Mouse (Mus musculus) layer of hippocampus, adult 9-11 months (tissue): ENCODE measurements at regions not wholly inside any gene's neighbourhood (a gene's known extent, or its start where the extent isn't known, plus 50 kb on each side); places are given as distances from the start of the nearest gene placed in this dataset.

Experiments used
- DNase-seq: peaks from one replicate; pipeline ENCODE4 v3.0.0; 2022

- no peak for DNase-seq
Measured at GRCm38 (mm10) chr11:112140058-112140457, 642.0 kb upstream of the Sox9 start.

- DNase-seq = no peak
Measured at GRCm38 (mm10) chr11:112140495-112140894, 641.5 kb upstream of the Sox9 start.

- no peak for DNase-seq
Measured at GRCm38 (mm10) chr11:112140912-112141311, 641.1 kb upstream of the Sox9 start.

- DNase-seq = no peak
Measured at GRCm38 (mm10) chr11:112152051-112152450, 630.0 kb upstream of the Sox9 start.

GRCm38 (mm10) chr11:112153198-112153597 lies 628.8 kb upstream of the Sox9 start:
- DNase-seq = no peak

GRCm38 (mm10) chr11:112154712-112155319 lies 627.2 kb upstream of the Sox9 start:
- DNase-seq = no peak

GRCm38 (mm10) chr11:112155339-112155955 lies 626.6 kb upstream of the Sox9 start:
- no peak for DNase-seq

- DNase-seq = no peak
Measured at GRCm38 (mm10) chr11:112163681-112164265, 618.3 kb upstream of the Sox9 start.

GRCm38 (mm10) chr11:112173585-112173984 lies 608.4 kb upstream of the Sox9 start:
- DNase-seq = no peak

GRCm38 (mm10) chr11:112175302-112175701 lies 606.7 kb upstream of the Sox9 start:
- DNase-seq = no peak

GRCm38 (mm10) chr11:112180666-112181065 lies 601.4 kb upstream of the Sox9 start:
- DNase-seq = no peak

- DNase-seq = no peak
Measured at GRCm38 (mm10) chr11:112197620-112198268, 584.3 kb upstream of the Sox9 start.

GRCm38 (mm10) chr11:112204561-112204960 lies 577.5 kb upstream of the Sox9 start:
- no peak for DNase-seq

- peak; percentile 12 for DNase-seq
Measured at GRCm38 (mm10) chr11:112209414-112209813, 572.6 kb upstream of the Sox9 start.

GRCm38 (mm10) chr11:112219046-112219720 lies 562.8 kb upstream of the Sox9 start:
- no peak for DNase-seq

GRCm38 (mm10) chr11:112234492-112235116 lies 547.4 kb upstream of the Sox9 start:
- DNase-seq = no peak

- DNase-seq = no peak
Measured at GRCm38 (mm10) chr11:112238960-112239884, 542.8 kb upstream of the Sox9 start.

- no peak for DNase-seq
Measured at GRCm38 (mm10) chr11:112252548-112252947, 529.5 kb upstream of the Sox9 start.

- no peak for DNase-seq
Measured at GRCm38 (mm10) chr11:112253061-112253460, 529.0 kb upstream of the Sox9 start.

GRCm38 (mm10) chr11:112256326-112256725 lies 525.7 kb upstream of the Sox9 start:
- DNase-seq = no peak

GRCm38 (mm10) chr11:112264077-112264476 lies 517.9 kb upstream of the Sox9 start:
- no peak for DNase-seq

- no peak for DNase-seq
Measured at GRCm38 (mm10) chr11:112270911-112271310, 511.1 kb upstream of the Sox9 start.
